Mouse (Mus musculus): Measurements from ENCODE around the gene Vps35l.

Gene Vps35l

GRCm38 (mm10) chr7:118776491-118776890, 36.5 kb downstream of the Vps35l start:
- DNase-seq (ENCODE audit: low read depth, low spot score) = no peak

- DNase-seq (ENCODE audit: low read depth, low spot score) = no peak
Measured at GRCm38 (mm10) chr7:118777598-118778394, 37.8 kb downstream of the Vps35l start.

GRCm38 (mm10) chr7:118778561-118778960, 38.5 kb downstream of the Vps35l start:
- DNase-seq (ENCODE audit: low read depth, low spot score) = no peak

- no peak for DNase-seq (ENCODE audit: low read depth, low spot score)
Measured at GRCm38 (mm10) chr7:118783305-118784001, 43.4 kb downstream of the Vps35l start.

GRCm38 (mm10) chr7:118786091-118786490, 46.1 kb downstream of the Vps35l start:
- no peak for DNase-seq (ENCODE audit: low read depth, low spot score)

GRCm38 (mm10) chr7:118787326-118787725, 47.3 kb downstream of the Vps35l start:
- no peak for DNase-seq (ENCODE audit: low read depth, low spot score)

GRCm38 (mm10) chr7:118788481-118788880, 48.5 kb downstream of the Vps35l start:
- DNase-seq (ENCODE audit: low read depth, low spot score) = no peak

- no peak for DNase-seq (ENCODE audit: low read depth, low spot score)
Measured at GRCm38 (mm10) chr7:118790292-118790691, 50.3 kb downstream of the Vps35l start.

- no peak for DNase-seq (ENCODE audit: low read depth, low spot score)
Measured at GRCm38 (mm10) chr7:118793899-118794298, 53.9 kb downstream of the Vps35l start.

GRCm38 (mm10) chr7:118795779-118796178, 55.8 kb downstream of the Vps35l start:
- no peak for DNase-seq (ENCODE audit: low read depth, low spot score)

GRCm38 (mm10) chr7:118796838-118797237, 56.8 kb downstream of the Vps35l start:
- no peak for DNase-seq (ENCODE audit: low read depth, low spot score)

GRCm38 (mm10) chr7:118797600-118797999, 57.6 kb downstream of the Vps35l start:
- DNase-seq (ENCODE audit: low read depth, low spot score) = no peak

- no peak for DNase-seq (ENCODE audit: low read depth, low spot score)
Measured at GRCm38 (mm10) chr7:118798105-118798570, 58.1 kb downstream of the Vps35l start.

GRCm38 (mm10) chr7:118800112-118800734, 60.2 kb downstream of the Vps35l start:
- DNase-seq (ENCODE audit: low read depth, low spot score) = no peak

GRCm38 (mm10) chr7:118801791-118802190, 61.8 kb downstream of the Vps35l start:
- no peak for DNase-seq (ENCODE audit: low read depth, low spot score)

- no peak for DNase-seq (ENCODE audit: low read depth, low spot score)
Measured at GRCm38 (mm10) chr7:118803425-118803824, 63.4 kb downstream of the Vps35l start.

GRCm38 (mm10) chr7:118806631-118807411, 66.8 kb downstream of the Vps35l start:
- no peak for DNase-seq (ENCODE audit: low read depth, low spot score)

- no peak for DNase-seq (ENCODE audit: low read depth, low spot score)
Measured at GRCm38 (mm10) chr7:118807899-118808298, 67.9 kb downstream of the Vps35l start.

GRCm38 (mm10) chr7:118811407-118812106, 71.5 kb downstream of the Vps35l start:
- no peak for DNase-seq (ENCODE audit: low read depth, low spot score)

- DNase-seq (ENCODE audit: low read depth, low spot score) = no peak
Measured at GRCm38 (mm10) chr7:118813592-118813991, 73.6 kb downstream of the Vps35l start.

GRCm38 (mm10) chr7:118816275-118816674, 76.2 kb downstream of the Vps35l start:
- DNase-seq (ENCODE audit: low read depth, low spot score) = no peak

Data from embryo, embryonic 11.5 days (tissue).